Mouse (Mus musculus) ES-Bruce4 (cell line): ENCODE measurements around the gene Tle3. TPM values are rescaled to one million over a fixed set of nuclear protein-coding genes. Genes with fewer than 3 reads are reported as not detected.

ENCODE experiments used
- H3K27ac ChIP-seq: 2 replicates; pipeline ENCODE4 v1.5.1; 2012; ENCODE audit warnings: low read length, inconsistent platforms; ENCODE audit not compliant: insufficient read depth
- H3K27me3 ChIP-seq: 2 replicates; pipeline ENCODE4 v1.6.1; 2012; ENCODE audit warnings: mild to moderate bottlenecking, low read length, inconsistent platforms; ENCODE audit not compliant: control insufficient read depth, poor library complexity, insufficient read depth, severe bottlenecking
- H3K36me3 ChIP-seq: 2 replicates; pipeline ENCODE4 v1.6.1; 2012; ENCODE audit warnings: inconsistent platforms, mild to moderate bottlenecking, low read length, moderate library complexity; ENCODE audit not compliant: control insufficient read depth, poor library complexity, insufficient read depth, severe bottlenecking
- H3K4me1 ChIP-seq: one replicate; pipeline ENCODE4 v1.8.1; 2011; ENCODE audit warnings: low read length; ENCODE audit not compliant: control insufficient read depth, insufficient read depth
- H3K4me3 ChIP-seq: 2 replicates; pipeline ENCODE4 v1.5.1; 2011; ENCODE audit warnings: low read depth, mild to moderate bottlenecking, low read length
- H3K9ac ChIP-seq: 2 replicates; pipeline ENCODE4 v1.6.1; 2012; ENCODE audit warnings: low read depth, mild to moderate bottlenecking, inconsistent platforms; ENCODE audit not compliant: poor library complexity, severe bottlenecking
- H3K9me3 ChIP-seq: replicated peaks from 2 replicates; pipeline ENCODE4 v1.6.1; 2012; ENCODE audit warnings: mild to moderate bottlenecking, low read length, inconsistent platforms; ENCODE audit not compliant: control insufficient read depth, poor library complexity, insufficient read depth, severe bottlenecking
- CTCF ChIP-seq: IDR thresholded peaks from one replicate; pipeline ENCODE4 v1.8.1; 2011; ENCODE audit warnings: low read depth, low read length
- EP300 ChIP-seq: IDR thresholded peaks from 2 replicates; pipeline ENCODE4 v1.6.1; 2011; ENCODE audit warnings: low read depth, low read length; ENCODE audit not compliant: insufficient read depth
- POLR2A ChIP-seq: IDR thresholded peaks from one replicate; pipeline ENCODE4 v1.8.1; 2011; ENCODE audit warnings: low read length; ENCODE audit not compliant: insufficient read depth
- polyA plus RNA-seq: library from polyadenylated mRNA; stranded (reverse); fragments of >200 nt; gene quantifications from 2 replicates; pipeline ENCODE4 v1.2.4, GENCODE M21; 2011; ENCODE audit warnings: low read depth; ENCODE audit not compliant: missing spikeins, insufficient read depth, insufficient read length

Tle3 gene
- polyA plus RNA-seq, 1 experiment = 146 TPM

GRCm38 (mm10) chr9:61372510-61372975 lies 377 bp downstream of the Tle3 start:
- peak overlapping the region; percentile 99 for H3K4me3 ChIP-seq
- H3K36me3 ChIP-seq = peaks cover 20% of the 10 kb centered on the region
- no peak overlapping the region for H3K27ac ChIP-seq
- peaks cover 6% of the 10 kb centered on the region for H3K4me1 ChIP-seq
- H3K27me3 ChIP-seq = no peaks in the 10 kb centered on the region
- no peak for TF ChIP-seq EP300
- TF ChIP-seq POLR2A = no peak
- TF ChIP-seq CTCF = no peak
- peak overlapping the region; percentile 98 for H3K9ac ChIP-seq
- H3K9me3 ChIP-seq = no peaks in the 10 kb centered on the region

DNA sequence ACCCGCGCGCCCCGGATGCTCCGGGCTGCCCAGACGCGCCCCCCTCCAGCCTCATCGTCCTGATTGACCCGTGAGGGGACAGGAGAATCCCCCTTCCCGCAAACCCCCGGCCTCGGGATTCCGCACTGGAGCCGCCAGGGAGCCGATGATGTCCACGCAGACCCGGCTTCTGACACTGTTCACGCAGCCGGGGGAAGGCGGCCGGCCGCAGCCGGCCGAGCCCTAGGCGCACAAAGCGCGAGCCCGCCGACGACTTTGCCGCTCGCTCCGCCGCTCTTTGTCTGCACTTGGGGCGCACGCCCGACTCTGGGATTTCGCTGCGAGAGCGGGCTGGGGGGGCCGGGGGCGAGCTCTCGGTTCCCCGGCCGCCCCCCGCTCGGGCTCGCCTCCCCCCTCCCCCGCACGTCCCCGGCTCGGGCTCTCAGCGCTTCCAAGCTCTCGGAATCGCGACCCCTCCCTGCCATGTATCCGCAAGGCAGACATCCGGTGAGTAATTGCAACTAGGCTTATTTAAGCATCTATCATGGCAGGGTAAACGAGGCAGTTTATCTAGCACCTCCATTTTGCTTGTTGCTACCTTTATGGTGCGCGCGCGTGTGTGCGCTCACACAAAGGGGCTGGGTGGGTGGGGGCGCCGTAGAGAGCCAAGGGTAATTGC lies 939 bp downstream of the Tle3 start:
- TF ChIP-seq CTCF (no peak), EP300 (no peak), POLR2A (no peak)
- no peaks in the 10 kb centered on the region for H3K9me3 ChIP-seq
- H3K9ac ChIP-seq = peak overlapping the region; percentile 98
- H3K27me3 ChIP-seq = no peaks in the 10 kb centered on the region
- no peak overlapping the region for H3K27ac ChIP-seq
- peak overlapping the region; percentile 99 for H3K4me3 ChIP-seq
- peaks cover 21% of the 10 kb centered on the region for H3K36me3 ChIP-seq
- peaks cover 2% of the 10 kb centered on the region for H3K4me1 ChIP-seq

DNA sequence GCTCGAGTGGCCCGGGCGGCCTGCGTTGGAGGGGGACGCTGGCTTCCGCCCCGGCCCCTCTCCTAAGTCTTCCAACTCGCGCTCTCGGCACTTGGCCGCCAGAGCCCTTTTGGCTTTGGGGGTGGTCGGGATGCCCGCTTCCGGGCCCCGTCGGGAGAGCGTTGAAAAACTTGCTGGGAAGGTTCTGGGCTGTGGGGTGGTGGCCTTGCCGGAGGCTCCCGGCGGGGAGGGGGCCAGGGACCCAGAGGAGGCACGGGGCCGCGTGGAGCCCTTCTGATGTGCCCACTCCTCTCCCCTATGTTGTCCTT lies 1.4 kb downstream of the Tle3 start:
- Histone ChIP-seq H3K36me3 (peaks cover 26% of the 10 kb centered on the region), H3K9me3 (no peaks in the 10 kb centered on the region), H3K27me3 (no peaks in the 10 kb centered on the region), H3K9ac (peak overlapping the region; percentile 98), H3K4me1 (peaks cover 3% of the 10 kb centered on the region), H3K27ac (no peak overlapping the region), H3K4me3 (peak overlapping the region; percentile 99)
- no peak for TF ChIP-seq EP300
- TF ChIP-seq POLR2A = no peak
- no peak for TF ChIP-seq CTCF

DNA sequence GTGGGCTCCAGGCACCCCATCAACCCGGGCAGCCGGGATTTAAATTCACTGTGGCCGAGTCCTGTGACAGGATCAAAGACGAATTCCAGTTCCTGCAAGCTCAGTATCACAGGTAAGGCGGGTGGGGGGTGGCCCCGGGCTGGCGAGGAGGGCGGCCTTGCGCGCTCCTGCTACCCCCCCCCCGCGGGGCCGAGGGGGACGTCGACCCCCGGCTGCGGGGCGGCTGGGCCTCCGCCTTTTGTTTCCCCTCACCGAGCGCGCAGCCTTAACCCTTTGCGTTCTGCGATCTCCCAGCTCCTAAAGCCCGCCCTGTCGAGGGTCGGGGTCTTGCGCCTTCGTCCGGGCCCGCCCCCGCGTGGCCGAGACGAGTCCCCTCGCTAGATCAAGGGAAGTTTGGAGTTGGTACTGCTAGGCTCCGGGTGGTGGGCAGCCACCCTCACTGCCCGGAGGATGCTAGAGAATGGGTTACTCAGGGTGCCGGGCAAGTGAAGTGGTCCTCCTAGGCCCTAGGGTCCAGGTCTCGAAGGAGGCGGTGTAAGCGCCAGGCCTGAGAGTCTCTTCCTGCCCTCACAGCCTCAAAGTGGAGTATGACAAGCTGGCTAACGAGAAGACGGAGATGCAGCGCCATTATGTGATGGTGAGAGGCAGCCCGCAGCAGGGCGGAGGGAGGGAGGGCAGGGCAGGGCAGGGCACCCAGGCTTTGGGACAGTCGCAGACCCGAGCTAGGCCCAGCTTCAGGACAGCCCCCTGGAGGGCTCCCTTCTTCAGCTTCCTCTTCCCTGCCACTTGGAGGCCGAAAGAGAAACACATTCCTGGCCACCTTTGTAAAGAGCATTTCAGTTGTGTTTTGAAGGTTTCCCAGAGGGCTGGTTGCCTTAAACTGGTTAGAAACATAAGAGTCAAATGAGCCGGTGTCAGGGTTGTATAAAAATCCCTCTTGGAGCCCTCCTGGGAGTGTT lies 2.1 kb downstream of the Tle3 start:
- peak overlapping the region; percentile 99 for H3K4me3 ChIP-seq
- H3K4me1 ChIP-seq = peaks cover 4% of the 10 kb centered on the region
- H3K9ac ChIP-seq = peak overlapping the region; percentile 98
- TF ChIP-seq CTCF = no peak
- TF ChIP-seq EP300 = no peak
- no peak for TF ChIP-seq POLR2A
- H3K27ac ChIP-seq = no peak overlapping the region
- peaks cover 31% of the 10 kb centered on the region for H3K36me3 ChIP-seq
- no peaks in the 10 kb centered on the region for H3K27me3 ChIP-seq
- no peaks in the 10 kb centered on the region for H3K9me3 ChIP-seq

DNA sequence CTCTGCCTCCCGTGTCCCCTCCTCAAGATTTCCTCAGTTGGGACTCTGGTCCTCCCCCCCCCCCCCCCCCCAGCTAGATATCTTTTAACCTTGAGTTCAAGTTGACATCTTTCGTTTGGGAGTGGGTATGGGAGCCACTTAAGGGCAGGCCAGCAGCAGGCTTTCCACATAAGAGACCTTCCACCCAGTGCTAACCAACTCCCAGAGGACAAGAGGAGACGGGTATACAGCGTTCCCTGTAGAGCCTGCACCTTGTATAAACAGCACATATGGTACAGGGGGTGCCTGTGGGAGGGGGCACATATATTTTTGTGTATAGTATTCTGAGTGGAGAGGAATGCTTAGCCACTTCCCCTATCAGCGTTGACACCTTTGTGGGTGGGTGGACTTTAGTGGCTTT lies 2.8 kb downstream of the Tle3 start:
- H3K27ac ChIP-seq = no peak overlapping the region
- no peaks in the 10 kb centered on the region for H3K27me3 ChIP-seq
- TF ChIP-seq POLR2A = no peak
- no peak for TF ChIP-seq EP300
- TF ChIP-seq CTCF = no peak
- no peaks in the 10 kb centered on the region for H3K9me3 ChIP-seq
- peak overlapping the region; percentile 98 for H3K9ac ChIP-seq
- H3K4me3 ChIP-seq = peak overlapping the region; percentile 15; the same call in 1 of the 2 replicates
- peaks cover 35% of the 10 kb centered on the region for H3K36me3 ChIP-seq
- H3K4me1 ChIP-seq = peaks cover 6% of the 10 kb centered on the region
